Mouse (Mus musculus): ENCODE data around the gene Aff2. TPM values are rescaled to one million over a fixed set of nuclear protein-coding genes. Genes with fewer than 3 reads are reported as not detected.

Gene Aff2
- polyA plus RNA-seq (2015; fragmentation: Nextera tagmentation; extraction: Ambion mirVana), result 5.6 and 5.9 TPM in 2 replicates

- Histone ChIP-seq H3K36me3 (no peaks in the 10 kb centered on the region), H3K27me3 (replicated peaks) (peaks cover 26% of the 10 kb centered on the region), H3K4me1 (peaks cover 6% of the 10 kb centered on the region), H3K9ac (peak within 1 kb of the TSS; percentile 84), H3K4me3 (peak within 1 kb of the TSS; percentile 70), H3K27ac (replicated peaks) (peak within 1 kb of the TSS; percentile 68), H3K4me2 (peak within 1 kb of the TSS; percentile 68), H3K9me3 (no peaks in the 10 kb centered on the region)
- no peak; the same call in 1 of the 2 replicates for ATAC-seq (ENCODE audit: extremely low read depth, insufficient number of reproducible peaks, low FRiP score, low TSS enrichment)
- WGBS, result 9% methylated on average over 57 of the region's 79 CpGs
Measured at GRCm38 (mm10) chrX:69360238-69361054, at the start of gene Aff2. Gene Aff2, plus strand, starts transcription at chrX:69360294.

- Histone ChIP-seq H3K9ac (no peak overlapping the region), H3K9me3 (no peaks in the 10 kb centered on the region), H3K4me1 (no peaks in the 10 kb centered on the region), H3K4me2 (no peak overlapping the region), H3K4me3 (no peak overlapping the region), H3K36me3 (no peaks in the 10 kb centered on the region), H3K27me3 (replicated peaks) (no peaks in the 10 kb centered on the region), H3K27ac (replicated peaks) (no peak overlapping the region)
- ATAC-seq (ENCODE audit: extremely low read depth, insufficient number of reproducible peaks, low FRiP score, low TSS enrichment), result no peak
Measured at GRCm38 (mm10) chrX:69337296-69337695, 22.8 kb upstream of the Aff2 start.

- ATAC-seq (ENCODE audit: extremely low read depth, insufficient number of reproducible peaks, low FRiP score, low TSS enrichment), result no peak
- Histone ChIP-seq H3K4me2 (no peak overlapping the region), H3K4me1 (no peaks in the 10 kb centered on the region), H3K36me3 (no peaks in the 10 kb centered on the region), H3K27me3 (replicated peaks) (peaks cover 18% of the 10 kb centered on the region), H3K27ac (replicated peaks) (no peak overlapping the region), H3K9me3 (no peaks in the 10 kb centered on the region), H3K9ac (no peak overlapping the region), H3K4me3 (no peak overlapping the region)
- WGBS, result 66% methylated on average over 2 of the region's 2 CpGs
Measured at GRCm38 (mm10) chrX:69355621-69356020, 4.5 kb upstream of the Aff2 start.

- Histone ChIP-seq H3K9ac (no peak overlapping the region), H3K27ac (replicated peaks) (no peak overlapping the region), H3K9me3 (no peaks in the 10 kb centered on the region), H3K36me3 (no peaks in the 10 kb centered on the region), H3K27me3 (replicated peaks) (peaks cover 26% of the 10 kb centered on the region), H3K4me3 (peak overlapping the region; percentile 70), H3K4me2 (peak overlapping the region; percentile 68), H3K4me1 (peaks cover 5% of the 10 kb centered on the region)
- WGBS, result 39% methylated on average over 5 of the region's 5 CpGs
- no peak for ATAC-seq (ENCODE audit: extremely low read depth, insufficient number of reproducible peaks, low FRiP score, low TSS enrichment)
Measured at GRCm38 (mm10) chrX:69359360-69359759, 734 bp upstream of the Aff2 start.

GRCm38 (mm10) chrX:69359885-69360237 is 233 bp upstream of the Aff2 start:
- H3K4me1 ChIP-seq, result peaks cover 6% of the 10 kb centered on the region
- no peaks in the 10 kb centered on the region for H3K36me3 ChIP-seq
- no peaks in the 10 kb centered on the region for H3K9me3 ChIP-seq
- H3K9ac ChIP-seq, result peak overlapping the region; percentile 84
- ATAC-seq (ENCODE audit: extremely low read depth, insufficient number of reproducible peaks, low FRiP score, low TSS enrichment), result no peak
- H3K27ac ChIP-seq (replicated peaks), result no peak overlapping the region
- WGBS, result 14% methylated on average over 4 of the region's 4 CpGs
- H3K4me3 ChIP-seq, result peak overlapping the region; percentile 70
- peaks cover 26% of the 10 kb centered on the region for H3K27me3 ChIP-seq (replicated peaks)
- peak overlapping the region; percentile 68 for H3K4me2 ChIP-seq

GRCm38 (mm10) chrX:69361055-69361558 is 1.0 kb downstream of the Aff2 start:
- ATAC-seq (ENCODE audit: extremely low read depth, insufficient number of reproducible peaks, low FRiP score, low TSS enrichment), result no peak
- Histone ChIP-seq H3K27ac (replicated peaks) (0 out of 2 replicates have a peak overlapping the region, but pooled peaks have one; percentile 68), H3K4me3 (peak overlapping the region; percentile 70), H3K4me2 (peak overlapping the region; percentile 68), H3K4me1 (peaks cover 6% of the 10 kb centered on the region), H3K36me3 (no peaks in the 10 kb centered on the region), H3K9me3 (no peaks in the 10 kb centered on the region), H3K27me3 (replicated peaks) (peaks cover 26% of the 10 kb centered on the region), H3K9ac (peak overlapping the region; percentile 84)
- 18% methylated on average over 10 of the region's 10 CpGs for WGBS

GRCm38 (mm10) chrX:69364198-69364597 is 4.1 kb downstream of the Aff2 start:
- Histone ChIP-seq H3K9ac (no peak overlapping the region), H3K4me2 (peak overlapping the region; percentile 25), H3K9me3 (no peaks in the 10 kb centered on the region), H3K4me1 (peaks cover 6% of the 10 kb centered on the region), H3K36me3 (no peaks in the 10 kb centered on the region), H3K4me3 (no peak overlapping the region), H3K27me3 (replicated peaks) (peaks cover 21% of the 10 kb centered on the region), H3K27ac (replicated peaks) (no peak overlapping the region)
- no peak for ATAC-seq (ENCODE audit: extremely low read depth, insufficient number of reproducible peaks, low FRiP score, low TSS enrichment)
- 3% methylated on average over 2 of the region's 2 CpGs for WGBS

- Histone ChIP-seq H3K27me3 (replicated peaks) (no peaks in the 10 kb centered on the region), H3K36me3 (no peaks in the 10 kb centered on the region), H3K27ac (replicated peaks) (no peak overlapping the region), H3K4me2 (no peak overlapping the region), H3K9ac (no peak overlapping the region), H3K4me1 (no peaks in the 10 kb centered on the region), H3K4me3 (no peak overlapping the region), H3K9me3 (no peaks in the 10 kb centered on the region)
- 54% methylated on average over 2 of the region's 2 CpGs for WGBS
- ATAC-seq (ENCODE audit: extremely low read depth, insufficient number of reproducible peaks, low FRiP score, low TSS enrichment), result no peak
Measured at GRCm38 (mm10) chrX:69373341-69373740, 13.2 kb downstream of the Aff2 start.

- Histone ChIP-seq H3K9ac (no peak overlapping the region), H3K4me2 (no peak overlapping the region), H3K27me3 (replicated peaks) (no peaks in the 10 kb centered on the region), H3K4me1 (no peaks in the 10 kb centered on the region), H3K36me3 (no peaks in the 10 kb centered on the region), H3K4me3 (no peak overlapping the region), H3K9me3 (no peaks in the 10 kb centered on the region), H3K27ac (replicated peaks) (no peak overlapping the region)
- no peak for ATAC-seq (ENCODE audit: extremely low read depth, insufficient number of reproducible peaks, low FRiP score, low TSS enrichment)
- 21% methylated on average over 1 of the region's 1 CpGs for WGBS
Measured at GRCm38 (mm10) chrX:69389738-69390137, 29.6 kb downstream of the Aff2 start.

- WGBS, result 13% methylated on average over 1 of the region's 1 CpGs
- Histone ChIP-seq H3K4me3 (no peak overlapping the region), H3K4me1 (peaks cover 14% of the 10 kb centered on the region; the same call in 1 of the 2 replicates), H3K9me3 (no peaks in the 10 kb centered on the region), H3K27me3 (replicated peaks) (no peaks in the 10 kb centered on the region), H3K36me3 (no peaks in the 10 kb centered on the region), H3K27ac (replicated peaks) (peak overlapping the region; percentile 56), H3K4me2 (no peak overlapping the region), H3K9ac (no peak overlapping the region)
- ATAC-seq (ENCODE audit: extremely low read depth, insufficient number of reproducible peaks, low FRiP score, low TSS enrichment), result no peak
Measured at GRCm38 (mm10) chrX:69415043-69415442, 54.9 kb downstream of the Aff2 start.

- no peak for ATAC-seq (ENCODE audit: extremely low read depth, insufficient number of reproducible peaks, low FRiP score, low TSS enrichment)
- 74% methylated on average over 3 of the region's 3 CpGs for WGBS
Measured at GRCm38 (mm10) chrX:69438422-69438821, 78.3 kb downstream of the Aff2 start.

GRCm38 (mm10) chrX:69441937-69442336 is 81.8 kb downstream of the Aff2 start:
- H3K4me2 ChIP-seq, result no peak overlapping the region
- H3K9ac ChIP-seq, result no peak overlapping the region
- H3K9me3 ChIP-seq, result no peaks in the 10 kb centered on the region
- no peaks in the 10 kb centered on the region for H3K36me3 ChIP-seq
- no peaks in the 10 kb centered on the region for H3K4me1 ChIP-seq
- ATAC-seq (ENCODE audit: extremely low read depth, insufficient number of reproducible peaks, low FRiP score, low TSS enrichment), result no peak
- no peaks in the 10 kb centered on the region for H3K27me3 ChIP-seq (replicated peaks)
- no peak overlapping the region for H3K4me3 ChIP-seq
- H3K27ac ChIP-seq (replicated peaks), result no peak overlapping the region

More at GRCm38 (mm10) chrX:69438422-69438821, 78.3 kb downstream of the Aff2 start:
- no peaks in the 10 kb centered on the region for H3K4me1 ChIP-seq
- H3K27me3 ChIP-seq (replicated peaks), result no peaks in the 10 kb centered on the region
- no peak overlapping the region for H3K4me3 ChIP-seq
- H3K27ac ChIP-seq (replicated peaks), result no peak overlapping the region
- no peaks in the 10 kb centered on the region for H3K9me3 ChIP-seq
- H3K36me3 ChIP-seq, result no peaks in the 10 kb centered on the region
- no peak overlapping the region for H3K9ac ChIP-seq
- no peak overlapping the region for H3K4me2 ChIP-seq

All from heart, embryonic 13.5 days (tissue).